Mouse (Mus musculus) hindbrain, embryonic 14.5 days (tissue): ENCODE measurements around the gene Mmp23. TPM values are rescaled to one million over a fixed set of nuclear protein-coding genes. Genes with fewer than 3 reads are reported as not detected.
A peak's percentile ranks its signal among the peaks of the same experiment; 100 is the strongest.

ENCODE experiments used
- ATAC-seq: fragments of 200-750 bp; cut with Nextera tagmentation; 2 replicates; pipeline ENCODE4 v1.8.0; 2017; ENCODE audit warnings: moderate number of reproducible peaks, mild to moderate bottlenecking, moderate TSS enrichment, moderate library complexity; ENCODE audit not compliant: low FRiP score
- DNase-seq: peaks from one replicate; pipeline ENCODE4 v3.0.0-alpha.2; 2015; ENCODE audit warnings: low spot score
- H3K27ac ChIP-seq: fragments of 300-500 bp; sonication (generic); 2 replicates; pipeline ENCODE4 v1.5.1; 2014; ENCODE audit warnings: mild to moderate bottlenecking, moderate library complexity
- H3K27me3 ChIP-seq: fragments of 300-500 bp; sonication (generic); 2 replicates; pipeline ENCODE4 v1.6.1; 2014; ENCODE audit warnings: mild to moderate bottlenecking, low read length, mixed read lengths; ENCODE audit not compliant: control insufficient read depth, insufficient read depth
- H3K36me3 ChIP-seq: fragments of 300-500 bp; sonication (generic); replicated peaks from 2 replicates; pipeline ENCODE4 v1.6.1; 2014; ENCODE audit not compliant: control insufficient read depth, insufficient read depth
- H3K4me1 ChIP-seq: fragments of 300-500 bp; sonication (generic); replicated peaks from 2 replicates; pipeline ENCODE4 v1.6.1; 2014; ENCODE audit warnings: antibody characterized with exemption, low read length, mixed read lengths; ENCODE audit not compliant: control insufficient read depth, insufficient read depth
- H3K4me2 ChIP-seq: fragments of 300-500 bp; sonication (generic); replicated peaks from 2 replicates; pipeline ENCODE4 v1.6.1; 2014; ENCODE audit warnings: mild to moderate bottlenecking, moderate library complexity
- H3K4me3 ChIP-seq: fragments of 300-500 bp; sonication (generic); replicated peaks from 2 replicates; pipeline ENCODE4 v1.5.1; 2014; ENCODE audit warnings: mild to moderate bottlenecking, low read length
- H3K9ac ChIP-seq: fragments of 300-500 bp; sonication (generic); 2 replicates; pipeline ENCODE4 v1.6.1; 2014
- H3K9me3 ChIP-seq: fragments of 300-500 bp; sonication (generic); 2 replicates; pipeline ENCODE4 v1.6.1; 2016; ENCODE audit warnings: low read length; ENCODE audit not compliant: control insufficient read depth
- WGBS: fragments of 180-500 bp; shearing (Covaris S2); extraction: QIAGEN DNeasy Blood & Tissue Kit; methylation state at CpG from one replicate; pipeline ENCODE4 v1.1.7; 2014; 5-methylcytosine and 5-hydroxymethylcytosine counted together
- polyA plus RNA-seq: library from polyadenylated mRNA; unstranded; fragments of >200 nt; fragmentation: Nextera tagmentation; extraction: Ambion mirVana; gene quantifications from 2 replicates; pipeline ENCODE4 v1.2.1, GENCODE M21; 2014

Mmp23 gene
- polyA plus RNA-seq, 1 experiment from 2014 or later: 2.9 TPM

DNA sequence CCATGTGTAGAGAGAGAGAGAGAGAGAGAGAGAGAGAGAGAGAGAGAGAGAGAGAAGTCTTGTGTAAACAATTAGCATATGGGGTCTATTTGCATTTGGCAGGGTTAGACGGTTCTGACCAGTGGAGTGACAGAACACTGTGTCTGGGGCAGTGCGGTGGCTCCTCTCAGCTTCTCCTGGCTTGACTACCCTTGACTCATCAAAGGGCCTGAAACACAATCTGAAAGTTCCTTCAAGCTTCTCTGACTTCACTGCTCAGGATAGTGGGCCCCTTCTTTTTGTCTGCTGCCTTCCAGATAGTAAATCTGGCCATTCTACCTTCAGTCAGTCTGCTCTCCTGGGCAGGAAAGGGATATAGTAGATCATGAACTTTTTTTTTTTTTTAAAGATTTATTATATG is 46.4 kb downstream of the Mmp23 start:
- H3K27ac ChIP-seq: no peak overlapping the region
- H3K9me3 ChIP-seq: no peaks in the 10 kb centered on the region
- peaks cover 34% of the 10 kb centered on the region for H3K36me3 ChIP-seq
- ATAC-seq (no peak), DNase-seq (no peak)
- no peaks in the 10 kb centered on the region for H3K27me3 ChIP-seq
- H3K9ac ChIP-seq: no peak overlapping the region
- peaks cover 9% of the 10 kb centered on the region; the same call in 1 of the 2 replicates for H3K4me1 ChIP-seq
- no peak overlapping the region for H3K4me2 ChIP-seq
- 73% methylated on average over 2 of the region's 2 CpGs for WGBS
- H3K4me3 ChIP-seq: no peak overlapping the region

DNA sequence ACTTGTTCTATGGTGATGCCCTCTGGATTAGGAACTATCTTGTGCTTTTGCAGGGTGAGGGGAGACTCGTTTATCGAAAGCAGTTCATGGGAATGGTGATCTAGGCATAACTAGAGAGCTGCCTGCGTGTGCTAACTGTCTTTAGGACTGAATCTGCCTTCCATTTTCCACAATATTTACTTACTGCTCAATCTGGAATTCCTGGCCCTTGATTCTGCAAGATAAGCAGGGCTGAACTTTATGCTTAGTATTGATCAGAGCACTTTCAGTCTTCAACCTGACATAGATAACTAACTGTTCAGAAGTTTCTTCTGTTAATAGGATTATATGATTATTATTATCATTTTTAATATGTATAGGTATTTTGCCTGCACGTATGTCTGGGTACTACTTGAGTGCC is 48.1 kb downstream of the Mmp23 start:
- Histone ChIP-seq H3K36me3 (peaks cover 19% of the 10 kb centered on the region), H3K9ac (no peak overlapping the region), H3K9me3 (no peaks in the 10 kb centered on the region), H3K27me3 (no peaks in the 10 kb centered on the region), H3K4me1 (peaks cover 14% of the 10 kb centered on the region; the same call in 1 of the 2 replicates), H3K4me3 (no peak overlapping the region), H3K27ac (no peak overlapping the region), H3K4me2 (no peak overlapping the region)
- DNase-seq (no peak), ATAC-seq (no peak)
- 96% methylated on average over 4 of the region's 4 CpGs for WGBS

DNA sequence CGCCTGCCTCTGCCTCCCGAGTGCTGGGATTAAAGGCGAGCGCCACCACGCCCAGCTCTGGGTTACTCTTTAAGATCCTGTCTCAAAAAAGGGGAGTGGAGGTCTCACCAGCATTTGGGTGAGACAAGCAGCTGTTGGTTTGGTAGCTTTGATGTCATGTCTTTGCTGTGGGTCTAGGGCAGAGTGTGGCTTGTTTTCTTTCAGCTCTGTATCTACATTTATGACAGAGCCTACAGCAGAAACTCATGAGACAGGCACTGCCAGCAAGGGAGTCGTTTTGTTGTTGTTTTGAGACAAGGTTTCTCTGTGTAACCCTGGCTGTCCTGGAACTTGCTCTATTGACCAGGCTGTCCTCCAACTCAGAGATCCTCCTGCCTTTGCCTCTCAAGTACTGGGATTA is 49.4 kb downstream of the Mmp23 start:
- no peak overlapping the region for H3K4me3 ChIP-seq
- no peak for ATAC-seq
- H3K4me2 ChIP-seq: no peak overlapping the region
- H3K27ac ChIP-seq: no peak overlapping the region
- no peaks in the 10 kb centered on the region for H3K27me3 ChIP-seq
- H3K9ac ChIP-seq: no peak overlapping the region
- peaks cover 11% of the 10 kb centered on the region for H3K36me3 ChIP-seq
- no peak for DNase-seq
- 95% methylated on average over 6 of the region's 6 CpGs for WGBS
- H3K4me1 ChIP-seq: peaks cover 14% of the 10 kb centered on the region; the same call in 1 of the 2 replicates
- H3K9me3 ChIP-seq: no peaks in the 10 kb centered on the region

DNA sequence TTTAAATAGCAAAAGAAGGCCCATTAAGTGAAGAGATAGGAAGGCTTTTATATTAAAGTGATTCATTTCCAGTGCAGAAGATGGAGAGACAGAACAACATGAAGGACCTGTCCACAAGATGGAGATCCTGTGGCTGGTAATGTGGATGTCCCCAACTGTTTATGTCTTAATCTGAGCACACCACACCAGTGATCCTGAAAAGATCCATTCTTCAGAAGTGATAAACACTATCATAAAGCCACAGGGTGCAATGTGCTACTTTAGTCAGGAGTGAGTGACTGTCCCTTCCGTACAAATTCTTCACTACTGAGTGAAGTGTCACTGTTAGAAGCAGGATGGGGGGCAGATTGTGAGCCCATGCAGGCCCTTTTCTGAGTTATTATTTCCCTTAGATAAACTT is 50.4 kb downstream of the Mmp23 start:
- Histone ChIP-seq H3K4me3 (peak overlapping the region; percentile 96), H3K27ac (no peak overlapping the region), H3K9ac (peak overlapping the region; percentile 95; the same call in 1 of the 2 replicates), H3K4me1 (peaks cover 14% of the 10 kb centered on the region; the same call in 1 of the 2 replicates), H3K27me3 (no peaks in the 10 kb centered on the region), H3K36me3 (peaks cover 11% of the 10 kb centered on the region), H3K9me3 (no peaks in the 10 kb centered on the region), H3K4me2 (peak overlapping the region; percentile 86)
- ATAC-seq: no peak
- DNase-seq: no peak
- 92% methylated on average over 1 of the region's 1 CpGs for WGBS

DNA sequence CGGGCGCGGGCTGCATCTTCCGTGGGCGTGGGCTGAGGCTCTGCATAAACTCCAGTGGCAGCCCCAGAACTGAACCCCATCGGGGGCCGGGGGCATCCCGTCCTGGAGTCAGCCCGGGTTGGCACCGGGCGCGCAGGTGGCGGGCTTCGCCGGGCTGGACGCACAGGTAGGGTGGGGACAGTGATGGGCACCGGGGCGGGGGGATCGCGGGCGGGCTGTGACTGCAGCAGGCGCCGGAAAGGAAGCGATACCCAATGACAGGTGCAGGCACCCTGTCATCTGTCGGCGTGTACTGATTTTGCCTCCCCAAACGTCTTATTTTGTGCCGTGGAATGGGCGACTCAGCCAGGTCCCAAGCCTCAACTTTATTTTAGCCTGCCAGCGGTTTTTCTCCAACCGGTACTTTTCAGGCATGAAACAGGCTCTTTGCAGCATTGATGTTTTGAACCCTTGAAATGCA is 51.2 kb downstream of the Mmp23 start:
- Histone ChIP-seq H3K27ac (peak overlapping the region; percentile 100), H3K27me3 (no peaks in the 10 kb centered on the region), H3K9ac (peak overlapping the region; percentile 95), H3K4me3 (peak overlapping the region; percentile 96), H3K36me3 (peaks cover 11% of the 10 kb centered on the region), H3K9me3 (no peaks in the 10 kb centered on the region), H3K4me1 (peaks cover 14% of the 10 kb centered on the region; the same call in 1 of the 2 replicates), H3K4me2 (peak overlapping the region; percentile 86)
- ATAC-seq (no peak), DNase-seq (no peak)
- WGBS: 2% methylated on average over 31 of the region's 31 CpGs

DNA sequence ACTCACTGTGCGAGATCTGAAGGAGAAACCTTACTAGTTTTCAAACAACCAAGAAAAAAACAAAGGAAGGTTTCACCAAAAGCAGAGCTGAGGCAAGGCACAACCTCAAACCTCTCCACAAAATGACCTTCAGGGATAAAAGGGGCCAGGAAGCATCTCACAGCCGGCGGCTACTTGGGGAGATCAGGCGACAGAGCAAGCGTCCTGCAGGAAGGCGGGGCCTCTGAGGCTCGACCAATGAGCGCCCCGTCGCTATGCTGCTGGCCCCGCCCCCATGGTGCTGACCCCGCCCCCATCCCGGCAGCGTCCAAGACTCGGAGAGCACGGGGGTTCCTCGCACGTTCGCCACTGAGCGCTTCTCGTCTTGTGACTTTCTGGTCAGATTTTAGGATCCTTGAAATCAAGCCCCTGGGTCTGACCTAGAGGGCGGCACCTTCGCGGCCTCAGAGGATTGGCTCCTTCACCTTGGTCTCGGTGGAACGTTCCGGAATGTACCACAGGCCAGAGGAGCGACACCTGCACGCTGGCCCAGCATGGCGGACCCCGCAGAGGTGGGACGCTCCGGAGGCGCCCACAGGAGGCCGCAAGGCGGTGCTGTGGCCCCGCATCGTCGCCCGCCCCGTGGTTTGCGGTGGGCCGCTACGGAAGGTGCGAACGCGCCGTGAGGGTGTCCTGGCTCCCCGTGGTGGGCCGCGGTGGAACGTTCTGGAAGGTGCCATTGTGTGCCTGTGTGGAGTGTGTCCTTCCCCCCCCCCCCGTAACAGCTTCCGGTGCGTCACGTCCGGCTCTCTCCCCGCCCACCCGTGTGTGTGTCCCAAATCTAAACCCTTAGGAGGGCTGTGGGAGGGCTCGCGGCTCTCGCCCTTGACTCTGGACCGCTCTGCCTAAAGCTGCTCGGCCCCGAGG is 51.8 kb downstream of the Mmp23 start, which contains the start of gene Slc35e2:
TSS of gene Slc35e2 (plus strand) at position 326 of the 906 bp plus-strand sequence.
- no peaks in the 10 kb centered on the region for H3K9me3 ChIP-seq
- peak within 1 kb of the TSS; percentile 96 for H3K4me3 ChIP-seq
- H3K27ac ChIP-seq: peak within 1 kb of the TSS; percentile 100
- H3K27me3 ChIP-seq: no peaks in the 10 kb centered on the region
- peak; percentile 92 for DNase-seq
- peaks cover 11% of the 10 kb centered on the region for H3K36me3 ChIP-seq
- under 1% methylated on average over 58 of the region's 65 CpGs for WGBS
- H3K9ac ChIP-seq: peak within 1 kb of the TSS; percentile 95
- peak within 1 kb of the TSS; percentile 86 for H3K4me2 ChIP-seq
- peak; percentile 95 for ATAC-seq
- peaks cover 14% of the 10 kb centered on the region; the same call in 1 of the 2 replicates for H3K4me1 ChIP-seq

Other genes with a start within 250 kb of the Mmp23 start
- 4.6 and 4.9 TPM in 2 replicates for gene Cfap74, start 244.2 kb downstream of the Mmp23 start, polyA plus RNA-seq
- gene Tmem52, start 184.3 kb downstream of the Mmp23 start, polyA plus RNA-seq: 0.29 TPM in 1 of 2 replicates, not detected in the other
- gene Gnb1, start 162.0 kb downstream of the Mmp23 start, polyA plus RNA-seq: 1,126 and 1,185 TPM in 2 replicates
- 82.9 and 92.1 TPM in 2 replicates for gene Nadk, start 91.0 kb downstream of the Mmp23 start, polyA plus RNA-seq
- 19.9 and 23.6 TPM in 2 replicates for gene Slc35e2, start 52.0 kb downstream of the Mmp23 start, polyA plus RNA-seq
- gene Cdk11b, start 28.5 kb downstream of the Mmp23 start, polyA plus RNA-seq: 43.2 and 47.7 TPM in 2 replicates
- not detected in 2 replicates for gene Gm10563, start 8.0 kb downstream of the Mmp23 start, polyA plus RNA-seq
- gene Mib2, start 15.8 kb upstream of the Mmp23 start, polyA plus RNA-seq: 44.9 and 46.1 TPM in 2 replicates
- 9.0 and 10.3 TPM in 2 replicates for gene Fndc10, start 41.0 kb upstream of the Mmp23 start, polyA plus RNA-seq
- gene Ssu72, start 51.4 kb upstream of the Mmp23 start, polyA plus RNA-seq: 164 and 169 TPM in 2 replicates
- 8.8 and 9.3 TPM in 2 replicates for gene Tmem240, start 81.4 kb upstream of the Mmp23 start, polyA plus RNA-seq
- gene Atad3a, start 107.7 kb upstream of the Mmp23 start, polyA plus RNA-seq: 73.0 and 82.2 TPM in 2 replicates
- gene Vwa1, start 121.3 kb upstream of the Mmp23 start, polyA plus RNA-seq: 24.7 and 27.6 TPM in 2 replicates
- gene Tmem88b, start 132.5 kb upstream of the Mmp23 start, polyA plus RNA-seq: 0.84 and 0.93 TPM in 2 replicates
- not detected in 2 replicates for gene Ankrd65, start 137.1 kb upstream of the Mmp23 start, polyA plus RNA-seq
- 265 and 267 TPM in 2 replicates for gene Mrpl20, start 149.5 kb upstream of the Mmp23 start, polyA plus RNA-seq
- 131 and 133 TPM in 2 replicates for gene Ccnl2, start 159.1 kb upstream of the Mmp23 start, polyA plus RNA-seq
- gene Aurkaip1, start 177.9 kb upstream of the Mmp23 start, polyA plus RNA-seq: 114 and 126 TPM in 2 replicates
- gene Mxra8, start 186.3 kb upstream of the Mmp23 start, polyA plus RNA-seq: 24.5 and 25.8 TPM in 2 replicates
- gene Dvl1, start 194.0 kb upstream of the Mmp23 start, polyA plus RNA-seq: 13.6 and 15.6 TPM in 2 replicates
- gene Tas1r3, start 210.0 kb upstream of the Mmp23 start, polyA plus RNA-seq: 0.40 and 0.41 TPM in 2 replicates
- gene Cptp, start 216.1 kb upstream of the Mmp23 start, polyA plus RNA-seq: 33.5 TPM in 2 replicates
- gene Ints11, start 216.2 kb upstream of the Mmp23 start, polyA plus RNA-seq: 69.6 and 71.4 TPM in 2 replicates
- 51.8 and 53.8 TPM in 2 replicates for gene Pusl1, start 238.4 kb upstream of the Mmp23 start, polyA plus RNA-seq
- 71.8 and 73.5 TPM in 2 replicates for gene Acap3, start 238.4 kb upstream of the Mmp23 start, polyA plus RNA-seq